Mouse (Mus musculus): Measurements from ENCODE around the gene Ndufaf3. TPM values are rescaled to one million over a fixed set of nuclear protein-coding genes. Genes with fewer than 3 reads are reported as not detected.

The Ndufaf3 gene
- total and polyA plus RNA-seq, 2 experiments from 2014 or later, result 70.5 to 88.9 TPM

DNA sequence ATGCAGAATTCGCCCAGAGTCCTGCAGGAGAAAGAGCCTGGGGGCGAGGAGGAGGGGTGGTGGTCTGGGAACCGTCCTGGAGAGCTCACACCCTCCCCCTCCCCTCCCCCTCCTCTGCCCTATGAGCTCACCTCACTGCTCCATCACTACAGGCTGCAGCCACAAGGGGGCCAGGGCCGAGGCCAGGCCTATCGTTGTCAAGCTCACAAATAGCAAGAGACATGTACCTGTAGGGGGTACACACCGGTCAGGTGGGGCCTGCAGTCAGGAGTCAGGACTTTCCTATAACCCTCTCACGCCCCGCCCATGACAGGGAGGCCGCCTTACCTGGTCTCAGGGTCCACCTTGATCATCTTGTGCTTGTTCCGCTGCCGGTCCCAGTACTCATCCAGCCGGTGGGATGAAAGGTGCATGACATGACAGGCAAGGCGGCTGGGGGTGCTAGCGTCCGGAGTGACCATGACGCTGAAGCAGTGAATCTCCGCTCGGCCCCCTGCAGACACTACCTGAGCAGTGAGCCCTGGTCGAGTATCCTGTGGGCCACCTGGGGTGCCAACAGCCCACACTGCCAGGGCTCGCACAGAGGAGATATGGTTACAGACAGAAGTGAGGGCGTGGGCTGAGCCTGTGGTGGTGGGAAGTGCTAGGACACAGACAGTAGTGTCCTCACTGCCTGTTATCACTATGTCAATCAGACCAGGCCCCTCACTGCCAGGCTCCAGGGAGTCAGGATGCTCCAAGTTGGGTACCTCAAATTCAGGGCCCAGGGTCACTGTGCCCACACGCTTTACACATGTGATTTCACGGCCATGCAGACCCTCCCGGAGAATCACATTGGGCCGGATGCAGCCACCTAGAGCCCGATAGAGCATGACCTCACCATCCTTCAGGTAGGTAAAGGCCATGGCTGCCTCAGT, 6.8 kb upstream of the Ndufaf3 start:
- 54% methylated on average over 26 of the region's 26 CpGs for WGBS
- Histone ChIP-seq H3K36me3 (ENCODE audit: insufficient read depth, low read length) (peaks cover 45% of the 10 kb centered on the region), H3K4me3 (ENCODE audit: low read length) (no peak overlapping the region), H3K27ac (peak overlapping the region; percentile 37; the same call in 1 of the 2 replicates), H3K9ac (replicated peaks; ENCODE audit: low read length) (0 out of 2 replicates have a peak overlapping the region, but pooled peaks have one; percentile 17), H3K4me1 (ENCODE audit: insufficient read depth, low read length) (peaks cover 13% of the 10 kb centered on the region), H3K27me3 (ENCODE audit: insufficient read depth, low read length) (no peaks in the 10 kb centered on the region), H3K4me2 (ENCODE audit: low read depth, low read length) (no peak overlapping the region), H3K9me3 (ENCODE audit: low read length) (no peaks in the 10 kb centered on the region)
- ATAC-seq, result no peak
- peak; percentile 82 for TF ChIP-seq CTCF (IDR thresholded peaks at IDR 0.05; ENCODE audit: low read depth)
- DNase-seq (ENCODE audit: low spot score), result peak; percentile 79

DNA sequence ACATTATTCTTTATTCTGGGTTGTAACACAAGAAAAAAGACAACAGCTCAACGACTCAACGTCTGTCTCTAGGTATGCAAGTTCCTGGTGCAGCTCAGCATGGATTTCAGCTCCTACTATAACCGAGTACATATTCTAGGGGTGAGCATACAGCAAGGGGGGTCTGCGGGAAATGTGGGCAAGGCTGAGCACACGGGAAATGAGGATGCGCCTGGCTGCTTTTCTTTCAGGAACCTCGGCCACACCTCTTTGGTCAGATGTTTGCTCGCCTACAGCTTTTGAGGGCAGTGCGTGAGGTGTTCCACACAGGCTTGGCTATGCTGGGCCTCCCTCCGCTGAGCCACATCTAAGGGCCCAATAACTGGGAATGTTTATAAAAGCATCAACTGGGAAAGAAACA, 5.1 kb upstream of the Ndufaf3 start:
- no peaks in the 10 kb centered on the region for H3K27me3 ChIP-seq (ENCODE audit: insufficient read depth, low read length)
- no peak overlapping the region for H3K4me2 ChIP-seq (ENCODE audit: low read depth, low read length)
- no peak for TF ChIP-seq CTCF (IDR thresholded peaks at IDR 0.05; ENCODE audit: low read depth)
- H3K4me1 ChIP-seq (ENCODE audit: insufficient read depth, low read length), result peaks cover 21% of the 10 kb centered on the region
- H3K4me3 ChIP-seq (ENCODE audit: low read length), result no peak overlapping the region
- no peaks in the 10 kb centered on the region for H3K9me3 ChIP-seq (ENCODE audit: low read length)
- ATAC-seq, result no peak
- H3K36me3 ChIP-seq (ENCODE audit: insufficient read depth, low read length), result peaks cover 45% of the 10 kb centered on the region
- DNase-seq (ENCODE audit: low spot score), result no peak
- H3K9ac ChIP-seq (replicated peaks; ENCODE audit: low read length), result no peak overlapping the region
- H3K27ac ChIP-seq, result no peak overlapping the region
- WGBS, result 81% methylated on average over 10 of the region's 10 CpGs

DNA sequence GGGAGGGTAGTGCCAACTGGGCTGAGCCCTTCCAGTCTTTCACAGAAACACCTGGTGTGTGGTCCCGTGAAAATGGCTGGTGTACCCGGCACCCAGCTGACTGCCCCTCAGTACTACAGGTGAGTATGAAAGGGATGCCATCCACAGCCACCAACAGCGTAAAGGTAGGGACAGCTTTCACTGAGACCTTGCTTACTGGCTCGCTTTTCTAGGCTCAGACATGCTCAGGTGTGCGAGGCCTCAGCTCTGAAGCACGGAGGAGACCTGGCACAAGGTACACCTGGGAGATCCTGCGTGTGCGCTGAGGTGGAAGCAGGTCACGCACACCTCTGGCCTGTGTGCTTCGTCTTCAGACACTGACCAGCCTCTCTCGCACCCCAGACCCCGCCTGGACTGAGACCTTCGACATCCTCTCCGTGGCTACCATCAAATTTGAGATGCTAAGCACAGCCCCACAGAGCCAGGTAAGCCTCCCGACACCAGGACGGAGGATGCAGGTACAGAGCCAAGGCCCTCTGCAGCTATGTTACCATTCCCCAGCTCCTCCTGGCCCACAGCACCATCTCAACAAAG, 4.3 kb upstream of the Ndufaf3 start:
- Histone ChIP-seq H3K27me3 (ENCODE audit: insufficient read depth, low read length) (no peaks in the 10 kb centered on the region), H3K4me2 (ENCODE audit: low read depth, low read length) (no peak overlapping the region), H3K9ac (replicated peaks; ENCODE audit: low read length) (no peak overlapping the region), H3K4me3 (ENCODE audit: low read length) (no peak overlapping the region), H3K9me3 (ENCODE audit: low read length) (no peaks in the 10 kb centered on the region), H3K4me1 (ENCODE audit: insufficient read depth, low read length) (peaks cover 15% of the 10 kb centered on the region), H3K27ac (no peak overlapping the region), H3K36me3 (ENCODE audit: insufficient read depth, low read length) (peaks cover 45% of the 10 kb centered on the region)
- DNase-seq (ENCODE audit: low spot score) (no peak), ATAC-seq (no peak)
- WGBS, result 95% methylated on average over 16 of the region's 16 CpGs
- TF ChIP-seq CTCF (IDR thresholded peaks at IDR 0.05; ENCODE audit: low read depth), result no peak

DNA sequence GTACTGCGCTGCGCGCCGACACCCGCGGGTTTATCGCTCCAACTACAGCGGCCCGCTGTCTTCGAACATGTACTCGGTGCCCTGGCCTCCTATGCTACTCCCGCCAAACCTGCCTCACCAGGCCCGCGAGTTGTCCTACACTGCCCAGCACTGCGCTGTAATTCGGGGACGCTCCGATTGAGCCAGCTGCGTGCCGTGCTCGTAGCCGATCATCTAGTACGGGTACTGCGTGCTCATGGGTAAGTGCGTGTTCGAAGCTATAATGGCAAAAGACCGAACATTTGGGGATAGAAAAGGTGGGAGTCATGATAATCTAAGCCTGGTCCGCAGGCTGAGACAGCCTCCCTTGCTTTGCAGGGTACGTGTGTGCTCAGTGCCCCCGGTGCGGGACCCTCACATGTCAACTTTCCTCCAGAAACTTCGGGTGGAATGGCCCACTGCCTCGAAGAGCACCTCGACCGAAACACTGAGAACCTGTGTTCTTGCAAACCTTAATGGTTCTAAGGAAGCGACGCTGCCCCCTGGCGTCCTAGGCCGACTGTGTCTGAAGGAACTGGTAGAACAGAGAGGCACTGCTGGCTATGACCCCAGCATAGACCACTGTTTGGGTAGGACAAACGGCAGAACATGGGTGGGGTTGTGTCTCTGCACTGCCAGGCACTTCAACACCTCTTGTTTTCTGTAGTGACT, 3.1 kb upstream of the Ndufaf3 start:
- H3K9me3 ChIP-seq (ENCODE audit: low read length), result no peaks in the 10 kb centered on the region
- peaks cover 20% of the 10 kb centered on the region for H3K4me1 ChIP-seq (ENCODE audit: insufficient read depth, low read length)
- peak; percentile 73 for TF ChIP-seq CTCF (IDR thresholded peaks at IDR 0.05; ENCODE audit: low read depth)

DNA sequence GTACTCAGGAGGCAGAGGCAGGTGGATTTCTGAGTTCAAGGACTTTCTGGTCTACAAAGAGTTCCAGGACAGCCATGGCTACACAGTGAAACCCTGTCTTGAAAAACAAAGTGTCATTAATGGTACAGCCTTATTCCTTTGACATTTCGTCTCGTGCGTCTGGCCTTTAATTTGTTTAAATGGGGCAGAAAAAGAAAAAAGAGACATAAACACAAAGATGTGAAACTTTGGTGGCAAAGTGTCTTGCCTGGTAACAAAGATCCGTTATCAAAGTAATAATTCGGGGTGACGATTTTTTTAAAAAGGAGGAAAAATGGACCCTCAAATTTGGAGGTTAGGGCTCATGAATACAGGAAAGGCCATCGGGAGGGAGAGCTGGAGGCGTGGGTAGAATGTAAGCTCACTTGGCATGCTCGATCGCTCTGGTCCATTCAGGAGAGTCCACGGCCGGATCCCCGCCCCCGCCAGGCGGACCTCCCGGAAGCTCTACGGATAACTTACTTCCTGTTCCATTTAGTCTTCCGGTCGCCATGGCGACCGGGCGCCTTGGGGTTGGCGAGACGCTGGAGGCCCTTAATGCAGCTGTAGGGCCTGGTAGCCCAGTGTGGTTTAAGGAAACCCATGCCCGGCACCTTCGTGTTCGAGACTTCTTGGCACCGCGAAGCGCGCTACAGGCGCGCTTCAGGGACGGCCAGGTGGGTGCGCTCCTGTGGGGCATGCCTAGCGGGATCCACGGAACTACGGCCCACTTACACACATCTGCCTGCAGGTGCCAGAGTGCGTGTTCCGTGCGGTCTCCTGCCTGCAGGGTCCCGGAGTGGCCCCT, 2.4 kb upstream of the Ndufaf3 start, which contains the start of gene Dalrd3:
Gene Dalrd3 (plus strand): TSS at position 506 of the 826 bp plus-strand sequence.
- H3K4me1 ChIP-seq (ENCODE audit: insufficient read depth, low read length), result peaks cover 17% of the 10 kb centered on the region
- H3K4me2 ChIP-seq (ENCODE audit: low read depth, low read length), result peak within 1 kb of the TSS; percentile 91
- peak; percentile 61 for ATAC-seq
- H3K9me3 ChIP-seq (ENCODE audit: low read length), result no peaks in the 10 kb centered on the region
- no peaks in the 10 kb centered on the region for H3K27me3 ChIP-seq (ENCODE audit: insufficient read depth, low read length)
- H3K27ac ChIP-seq, result peak within 1 kb of the TSS; percentile 74
- WGBS, result 6% methylated on average over 42 of the region's 42 CpGs
- H3K9ac ChIP-seq (replicated peaks; ENCODE audit: low read length), result peak within 1 kb of the TSS; percentile 49
- no peak for TF ChIP-seq CTCF (IDR thresholded peaks at IDR 0.05; ENCODE audit: low read depth)
- peaks cover 38% of the 10 kb centered on the region for H3K36me3 ChIP-seq (ENCODE audit: insufficient read depth, low read length)
- H3K4me3 ChIP-seq (ENCODE audit: low read length), result peak within 1 kb of the TSS; percentile 53
- DNase-seq (ENCODE audit: low spot score), result peak; percentile 96

More for the DNA sequence above, 3.1 kb upstream of the Ndufaf3 start:
- peak overlapping the region; percentile 49 for H3K9ac ChIP-seq (replicated peaks; ENCODE audit: low read length)
- DNase-seq (ENCODE audit: low spot score), result peak; percentile 86
- peak overlapping the region; percentile 74 for H3K27ac ChIP-seq
- H3K4me2 ChIP-seq (ENCODE audit: low read depth, low read length), result peak overlapping the region; percentile 91
- ATAC-seq, result no peak
- peak overlapping the region; percentile 53 for H3K4me3 ChIP-seq (ENCODE audit: low read length)
- H3K36me3 ChIP-seq (ENCODE audit: insufficient read depth, low read length), result peaks cover 40% of the 10 kb centered on the region
- no peaks in the 10 kb centered on the region for H3K27me3 ChIP-seq (ENCODE audit: insufficient read depth, low read length)
- WGBS, result 1% methylated on average over 40 of the region's 40 CpGs

DNA sequence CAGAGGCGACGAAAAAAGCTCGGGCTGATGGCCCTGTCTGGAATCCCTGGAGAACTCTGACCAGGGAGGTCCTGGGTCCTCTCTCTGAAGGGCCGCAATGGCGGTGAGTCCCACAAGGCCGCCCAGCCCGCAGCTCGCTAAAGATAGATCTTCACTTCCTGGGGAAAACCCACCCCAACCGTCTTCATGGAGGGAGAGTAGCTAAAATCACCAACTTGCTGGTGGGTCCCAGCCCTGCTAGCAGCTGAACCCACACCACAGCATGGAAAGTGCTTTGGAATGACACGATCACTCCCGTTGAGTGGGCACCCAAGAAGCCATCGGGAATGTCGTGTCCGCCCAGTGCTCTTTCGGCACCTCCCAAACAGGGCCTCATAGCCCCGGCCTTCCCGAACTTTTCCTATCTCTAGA, 1.3 kb upstream of the Ndufaf3 start:
- Histone ChIP-seq H3K36me3 (ENCODE audit: insufficient read depth, low read length) (peaks cover 36% of the 10 kb centered on the region), H3K4me2 (ENCODE audit: low read depth, low read length) (peak overlapping the region; percentile 96; the same call in 1 of the 2 replicates), H3K9me3 (ENCODE audit: low read length) (no peaks in the 10 kb centered on the region), H3K4me3 (ENCODE audit: low read length) (no peak overlapping the region), H3K4me1 (ENCODE audit: insufficient read depth, low read length) (peaks cover 17% of the 10 kb centered on the region; the same call in 1 of the 2 replicates), H3K27me3 (ENCODE audit: insufficient read depth, low read length) (no peaks in the 10 kb centered on the region), H3K9ac (replicated peaks; ENCODE audit: low read length) (no peak overlapping the region), H3K27ac (peak overlapping the region; percentile 95; the same call in 1 of the 2 replicates)
- TF ChIP-seq CTCF (IDR thresholded peaks at IDR 0.05; ENCODE audit: low read depth), result no peak
- 80% methylated on average over 17 of the region's 17 CpGs for WGBS
- no peak for ATAC-seq
- no peak for DNase-seq (ENCODE audit: low spot score)
